Mouse (Mus musculus) heart, adult 10 weeks (tissue): Measurements from ENCODE around the gene Dmap1. TPM values are rescaled to one million over a fixed set of nuclear protein-coding genes. Genes with fewer than 3 reads are reported as not detected.

Experiments
- polyA plus RNA-seq: library from polyadenylated mRNA; stranded (reverse); fragments of 350-450 nt; fragmentation: Illumina TruSeq; extraction: RNeasy Lipid Tissue Mini Kit (QIAGEN cat#74804); gene quantifications from one replicate; pipeline ENCODE4 v1.2.3, GENCODE M21; 2014; ENCODE audit warnings: low read depth, low replicate concordance

Gene Dmap1
- 19.4 TPM for polyA plus RNA-seq

DNA sequence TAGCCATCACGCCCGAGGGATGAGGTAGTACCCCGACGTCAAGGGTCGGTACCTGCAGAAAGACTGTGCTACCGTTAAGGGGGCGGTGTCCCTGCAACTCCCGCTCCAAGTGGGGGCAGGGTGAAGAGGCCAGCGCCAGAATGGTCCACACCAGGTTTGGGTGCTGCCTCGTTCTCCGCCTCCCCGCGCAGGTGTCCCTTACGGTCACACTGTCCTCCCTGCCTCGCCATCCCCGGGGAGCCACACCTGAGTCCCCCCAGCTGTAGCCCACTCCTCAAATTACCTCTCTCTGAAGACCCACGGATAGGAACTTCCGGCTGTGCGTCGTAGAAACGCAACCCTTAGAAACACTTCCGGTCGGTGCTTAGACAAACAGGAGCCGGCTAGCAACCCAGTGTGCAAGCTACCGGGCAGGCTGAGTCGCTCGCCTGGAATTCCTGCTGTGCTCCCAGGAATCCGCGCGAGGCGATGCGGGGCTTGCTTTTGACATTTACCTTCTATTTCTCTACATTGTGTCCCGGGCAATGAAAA is at the start of gene Dmap1:
Gene Dmap1, minus strand, starts transcription at position 343 of the 531 bp plus-strand sequence.

DNA sequence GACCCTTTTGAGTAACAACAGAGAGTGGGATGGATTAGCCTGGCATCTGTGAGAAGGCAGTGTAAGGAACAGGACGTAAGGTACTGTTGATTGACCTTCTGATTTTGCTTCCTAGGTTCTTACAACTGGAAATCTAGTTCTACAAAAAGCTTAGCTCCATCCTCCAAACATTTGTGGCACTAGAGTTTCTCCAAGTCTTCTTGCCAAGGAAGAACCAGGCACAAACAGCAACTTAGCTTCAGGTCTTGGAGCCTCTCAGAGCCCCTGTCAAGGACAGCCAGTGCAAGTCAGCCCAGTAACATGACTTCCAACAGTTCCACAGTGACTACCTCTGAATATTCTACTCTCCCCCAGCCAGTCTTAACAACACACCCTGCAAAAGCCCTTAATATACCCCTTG is 42.0 kb upstream of the Dmap1 start, which contains the start of gene Gm12845:
Gene Gm12845, plus strand, starts transcription at position 301 of the 400 bp plus-strand sequence.

Other genes starting within 250 kb of the Dmap1 start
- gene Rnf220, start 185.2 kb downstream of the Dmap1 start, polyA plus RNA-seq: 41.0 TPM
- gene Eri3, start 131.9 kb downstream of the Dmap1 start, polyA plus RNA-seq: 57.6 TPM
- not detected for gene Gm12845, start 42.1 kb upstream of the Dmap1 start, polyA plus RNA-seq
- gene Klf17, start 83.4 kb upstream of the Dmap1 start, polyA plus RNA-seq: not detected
- 1.4 TPM for gene Slc6a9, start 152.2 kb upstream of the Dmap1 start, polyA plus RNA-seq
- gene Ccdc24, start 190.3 kb upstream of the Dmap1 start, polyA plus RNA-seq: 0.94 TPM
- gene B4galt2, start 201.2 kb upstream of the Dmap1 start, polyA plus RNA-seq: 6.0 TPM
- 169 TPM for gene Atp6v0b, start 205.1 kb upstream of the Dmap1 start, polyA plus RNA-seq
- 5.8 TPM for gene Dph2, start 209.8 kb upstream of the Dmap1 start, polyA plus RNA-seq
- gene Ipo13, start 232.7 kb upstream of the Dmap1 start, polyA plus RNA-seq: 55.1 TPM
- gene Artn, start 247.5 kb upstream of the Dmap1 start, polyA plus RNA-seq: not detected